Mouse (Mus musculus) erythroblast, embryonic 14.5 days (primary cell): ENCODE measurements around the gene Nxpe5. TPM values are rescaled to one million over a fixed set of nuclear protein-coding genes. Genes with fewer than 3 reads are reported as not detected.
"Not testable (repeated sequence)": the region's sequence is repeated elsewhere in the genome, so short reads cannot be mapped to it uniquely, and the experiment has no call there.

Source experiments
- H3K27me3 ChIP-seq: 2 replicates; pipeline ENCODE4 v1.6.1; 2012; ENCODE audit warnings: inconsistent platforms; ENCODE audit not compliant: control insufficient read depth
- H3K36me3 ChIP-seq: 2 replicates; pipeline ENCODE4 v1.6.1; 2012; ENCODE audit warnings: mild to moderate bottlenecking, inconsistent platforms; ENCODE audit not compliant: control insufficient read depth
- H3K4me1 ChIP-seq: 2 replicates; pipeline ENCODE4 v1.6.1; 2012; ENCODE audit warnings: inconsistent platforms; ENCODE audit not compliant: control insufficient read depth
- H3K4me3 ChIP-seq: replicated peaks from 2 replicates; pipeline ENCODE3; 2012; ENCODE audit warnings: moderate library complexity, mild to moderate bottlenecking, inconsistent platforms
- H3K9me3 ChIP-seq: 2 replicates; pipeline ENCODE4 v1.6.1; 2012; ENCODE audit warnings: low read length, inconsistent platforms, mixed read lengths; ENCODE audit not compliant: control insufficient read depth
- GATA1 ChIP-seq: IDR thresholded peaks from 2 replicates; pipeline ENCODE4 v1.6.1; 2012; ENCODE audit warnings: low read length, inconsistent platforms, mixed read lengths
- TAL1 ChIP-seq: IDR thresholded peaks from 3 replicates; pipeline ENCODE4 v1.6.1; 2012; ENCODE audit warnings: low read length, inconsistent platforms, mixed read lengths
- polyA plus RNA-seq: library from polyadenylated mRNA; stranded (reverse); fragments of >175 nt; gene quantifications from 2 replicates; pipeline ENCODE4 v1.2.3, GENCODE M21; 2012

Gene Nxpe5
- polyA plus RNA-seq, 1 experiment: not detected

- Histone ChIP-seq H3K9me3 (peaks cover 28% of the 10 kb centered on the region), H3K27me3 (no peaks in the 10 kb centered on the region), H3K4me1 (no peaks in the 10 kb centered on the region), H3K4me3 (no peak overlapping the region), H3K36me3 (no peaks in the 10 kb centered on the region)
- no peak for TF ChIP-seq TAL1
- TF ChIP-seq GATA1: no peak
These were observed 18.4 kb upstream of the Nxpe5 start for GRCm38 (mm10) chr5:138207253-138207652.

- TF ChIP-seq GATA1 (no peak), TAL1 (no peak)
- H3K4me1 ChIP-seq: no peaks in the 10 kb centered on the region
- peaks cover 28% of the 10 kb centered on the region for H3K9me3 ChIP-seq
- H3K27me3 ChIP-seq: no peaks in the 10 kb centered on the region
- no peaks in the 10 kb centered on the region for H3K36me3 ChIP-seq
- H3K4me3 ChIP-seq: no peak overlapping the region
These were observed 17.8 kb upstream of the Nxpe5 start for GRCm38 (mm10) chr5:138207873-138208272.

- not testable (repeated sequence) for H3K36me3 ChIP-seq, H3K4me3 ChIP-seq
- H3K9me3 ChIP-seq: peaks cover 28% of the 10 kb centered on the region
These were observed 9.1 kb upstream of the Nxpe5 start for GRCm38 (mm10) chr5:138216632-138217031.

GRCm38 (mm10) chr5:138219864-138220263, 5.8 kb upstream of the Nxpe5 start:
- Histone ChIP-seq H3K27me3 (no peaks in the 10 kb centered on the region), H3K4me3 (no peak overlapping the region), H3K4me1 (no peaks in the 10 kb centered on the region), H3K9me3 (peaks cover 22% of the 10 kb centered on the region), H3K36me3 (no peaks in the 10 kb centered on the region)
- no peak for TF ChIP-seq TAL1
- no peak for TF ChIP-seq GATA1

More at GRCm38 (mm10) chr5:138216632-138217031, 9.1 kb upstream of the Nxpe5 start:
- H3K4me1 ChIP-seq, H3K27me3 ChIP-seq: not testable (repeated sequence)

GRCm38 (mm10) chr5:138222111-138222510, 3.6 kb upstream of the Nxpe5 start:
- no peaks in the 10 kb centered on the region for H3K27me3 ChIP-seq
- no peaks in the 10 kb centered on the region for H3K4me1 ChIP-seq
- peaks cover 6% of the 10 kb centered on the region for H3K9me3 ChIP-seq
- H3K4me3 ChIP-seq: no peak overlapping the region
- H3K36me3 ChIP-seq: no peaks in the 10 kb centered on the region
- TF ChIP-seq TAL1 (no peak), GATA1 (no peak)

- no peaks in the 10 kb centered on the region for H3K27me3 ChIP-seq
- H3K9me3 ChIP-seq: no peaks in the 10 kb centered on the region
- H3K36me3 ChIP-seq: no peaks in the 10 kb centered on the region
- no peaks in the 10 kb centered on the region for H3K4me1 ChIP-seq
- H3K4me3 ChIP-seq: no peak overlapping the region
- TF ChIP-seq TAL1 (no peak), GATA1 (no peak)
These were observed 2.4 kb upstream of the Nxpe5 start for GRCm38 (mm10) chr5:138223287-138223686.

- no peaks in the 10 kb centered on the region for H3K27me3 ChIP-seq
- no peaks in the 10 kb centered on the region for H3K9me3 ChIP-seq
- H3K4me1 ChIP-seq: no peaks in the 10 kb centered on the region
- H3K4me3 ChIP-seq: no peak overlapping the region
- H3K36me3 ChIP-seq: no peaks in the 10 kb centered on the region
- TF ChIP-seq GATA1: no peak
- TF ChIP-seq TAL1: no peak
These were observed 793 bp downstream of the Nxpe5 start for GRCm38 (mm10) chr5:138226491-138226890.

GRCm38 (mm10) chr5:138227367-138227766, 1.7 kb downstream of the Nxpe5 start:
- Histone ChIP-seq H3K4me1 (no peaks in the 10 kb centered on the region), H3K4me3 (no peak overlapping the region)
- no peak for TF ChIP-seq GATA1
- no peak for TF ChIP-seq TAL1

GRCm38 (mm10) chr5:138228026-138228425, 2.3 kb downstream of the Nxpe5 start:
- Histone ChIP-seq H3K4me3 (no peak overlapping the region), H3K4me1 (no peaks in the 10 kb centered on the region), H3K9me3 (no peaks in the 10 kb centered on the region), H3K27me3 (no peaks in the 10 kb centered on the region), H3K36me3 (no peaks in the 10 kb centered on the region)
- TF ChIP-seq GATA1 (no peak), TAL1 (no peak)

More at GRCm38 (mm10) chr5:138227367-138227766, 1.7 kb downstream of the Nxpe5 start:
- H3K36me3 ChIP-seq: no peaks in the 10 kb centered on the region
- H3K9me3 ChIP-seq: no peaks in the 10 kb centered on the region
- no peaks in the 10 kb centered on the region for H3K27me3 ChIP-seq

GRCm38 (mm10) chr5:138229511-138229910, 3.8 kb downstream of the Nxpe5 start:
- no peak for TF ChIP-seq TAL1
- no peak for TF ChIP-seq GATA1
- H3K27me3 ChIP-seq: no peaks in the 10 kb centered on the region

More at GRCm38 (mm10) chr5:138229511-138229910, 3.8 kb downstream of the Nxpe5 start:
- Histone ChIP-seq H3K4me3 (no peak overlapping the region), H3K9me3 (no peaks in the 10 kb centered on the region), H3K36me3 (no peaks in the 10 kb centered on the region), H3K4me1 (no peaks in the 10 kb centered on the region)
